Comparison of ENCODE assay signal across 27 mouse cellular contexts in genomic region chrX:161021548-161021947, GRCm38 (mm10). TPM values are rescaled to one million over a fixed set of nuclear protein-coding genes. Genes with fewer than 3 reads are reported as not detected.
DNase-seq lines count a peak whose midpoint lies in the region; ATAC-seq lines count a peak whose summit lies in the region.
"Had no signal": no experiment of that assay in that cellular context is flagged by ENCODE, and none has a peak within 500 bp of the region (broad histone marks: within the 10 kb centered on the region; RNA-seq: fewer than 3 reads in every experiment).

No protein-coding gene starts in this region.

- no peaks in the 10 kb centered on the region for H3K9me3 ChIP-seq in hindbrain, embryonic 11.5 days (ENCODE audit: control insufficient read depth, low read length)
- no peaks in the 10 kb centered on the region for H3K9me3 ChIP-seq in hindbrain, embryonic 14.5 days (ENCODE audit: control insufficient read depth, low read length)
- H3K9me3 ChIP-seq in hindbrain, embryonic 13.5 days, result no peaks in the 10 kb centered on the region
- H3K9me3 ChIP-seq in liver, embryonic 11.5 days (ENCODE audit: control insufficient read depth, low read length), result no peaks in the 10 kb centered on the region
- H3K9me3 ChIP-seq: embryonic facial prominence, embryonic 10.5 days; embryonic facial prominence, embryonic 15.5 days; forebrain, embryonic 13.5 days; limb, embryonic 13.5 days; liver, embryonic 12.5 days; midbrain, embryonic 12.5 days; stomach, embryonic 15.5 days had no signal

- no peak overlapping the region for H3K27ac ChIP-seq in hindbrain, embryonic 11.5 days (ENCODE audit: low read depth, low read length)
- H3K27ac ChIP-seq in hindbrain, embryonic 14.5 days, result no peak overlapping the region
- H3K27ac ChIP-seq in hindbrain, embryonic 13.5 days, result no peak overlapping the region
- H3K27ac ChIP-seq in liver, embryonic 11.5 days (ENCODE audit: low read depth, low read length), result no peak overlapping the region
- H3K27ac ChIP-seq: embryonic facial prominence, embryonic 10.5 days; embryonic facial prominence, embryonic 15.5 days; forebrain, embryonic 13.5 days; kidney, postnatal 0 days; limb, embryonic 13.5 days; liver, embryonic 12.5 days; midbrain, embryonic 12.5 days; stomach, embryonic 15.5 days had no signal

- H3K36me3 ChIP-seq in hindbrain, embryonic 11.5 days (ENCODE audit: control insufficient read depth, insufficient read depth, low read length), result no peaks in the 10 kb centered on the region
- H3K36me3 ChIP-seq in hindbrain, embryonic 14.5 days (replicated peaks; ENCODE audit: control insufficient read depth, insufficient read depth), result no peaks in the 10 kb centered on the region
- H3K36me3 ChIP-seq in hindbrain, embryonic 13.5 days, result no peaks in the 10 kb centered on the region
- H3K36me3 ChIP-seq in liver, embryonic 11.5 days (ENCODE audit: control insufficient read depth, insufficient read depth, low read length), result no peaks in the 10 kb centered on the region
- H3K36me3 ChIP-seq: embryonic facial prominence, embryonic 10.5 days; embryonic facial prominence, embryonic 15.5 days; limb, embryonic 13.5 days; liver, embryonic 12.5 days; midbrain, embryonic 12.5 days; stomach, embryonic 15.5 days had no signal

- H3K4me2 ChIP-seq in hindbrain, embryonic 11.5 days (replicated peaks; ENCODE audit: low read depth, low read length), result no peak overlapping the region
- no peak overlapping the region for H3K4me2 ChIP-seq in hindbrain, embryonic 14.5 days (replicated peaks)
- no peak overlapping the region for H3K4me2 ChIP-seq in hindbrain, embryonic 13.5 days
- H3K4me2 ChIP-seq in liver, embryonic 11.5 days, result no peak overlapping the region
- H3K4me2 ChIP-seq: embryonic facial prominence, embryonic 15.5 days; forebrain, embryonic 13.5 days; limb, embryonic 13.5 days; liver, embryonic 12.5 days; midbrain, embryonic 12.5 days; stomach, embryonic 15.5 days had no signal

- peak; percentile 41 for DNase-seq in adrenal gland, adult 2 months
- DNase-seq in adrenal gland, postnatal 25 days, result no peak
- peak; percentile 22 for DNase-seq in hindbrain, embryonic 11.5 days (ENCODE audit: low spot score)
- no peak for DNase-seq in hindbrain, embryonic 14.5 days (ENCODE audit: low spot score)
- no peak for DNase-seq in right cerebral cortex, adult 18-20 months
- no peak for DNase-seq in liver, embryonic 11.5 days (ENCODE audit: low spot score)
- DNase-seq: cerebellum, adult 8-10 months; cerebellum, postnatal 36 days; gastrocnemius, postnatal 10 days; kidney, adult 8-10 months; kidney, postnatal 4 days; liver, postnatal 0 days; lung, postnatal 36 days; thymus, postnatal 14 days had no signal

- no peaks in the 10 kb centered on the region for H3K4me1 ChIP-seq in hindbrain, embryonic 11.5 days (replicated peaks; ENCODE audit: control insufficient read depth, insufficient read depth, low read length)
- no peaks in the 10 kb centered on the region for H3K4me1 ChIP-seq in hindbrain, embryonic 14.5 days (replicated peaks; ENCODE audit: control insufficient read depth, insufficient read depth, low read length)
- no peaks in the 10 kb centered on the region for H3K4me1 ChIP-seq in hindbrain, embryonic 13.5 days (replicated peaks)
- no peaks in the 10 kb centered on the region for H3K4me1 ChIP-seq in liver, embryonic 11.5 days (replicated peaks; ENCODE audit: control insufficient read depth, insufficient read depth, low read length)
- H3K4me1 ChIP-seq: embryonic facial prominence, embryonic 10.5 days; embryonic facial prominence, embryonic 15.5 days; forebrain, embryonic 13.5 days; limb, embryonic 13.5 days; liver, embryonic 12.5 days; midbrain, embryonic 12.5 days; stomach, embryonic 15.5 days had no signal

- WGBS in hindbrain, embryonic 11.5 days, result 53% methylated on average over 7 of the region's 7 CpGs
- WGBS in hindbrain, embryonic 14.5 days, result 57% methylated on average over 7 of the region's 7 CpGs
- WGBS in hindbrain, embryonic 13.5 days, result 47% methylated on average over 7 of the region's 7 CpGs
- 81% methylated on average over 7 of the region's 7 CpGs for WGBS in liver, embryonic 11.5 days

- H3K9ac ChIP-seq in hindbrain, embryonic 11.5 days (ENCODE audit: low read depth, low read length), result no peak overlapping the region
- H3K9ac ChIP-seq in hindbrain, embryonic 14.5 days, result no peak overlapping the region
- H3K9ac ChIP-seq in hindbrain, embryonic 13.5 days, result no peak overlapping the region
- no peak overlapping the region for H3K9ac ChIP-seq in liver, embryonic 11.5 days (ENCODE audit: low read depth, low read length)
- H3K9ac ChIP-seq: embryonic facial prominence, embryonic 15.5 days; forebrain, embryonic 13.5 days; limb, embryonic 13.5 days; liver, embryonic 12.5 days; liver, postnatal 0 days; midbrain, embryonic 12.5 days; stomach, embryonic 15.5 days had no signal

- H3K4me3 ChIP-seq in hindbrain, embryonic 11.5 days (ENCODE audit: low read depth, low read length), result no peak overlapping the region
- no peak overlapping the region for H3K4me3 ChIP-seq in hindbrain, embryonic 14.5 days (replicated peaks; ENCODE audit: low read length)
- H3K4me3 ChIP-seq in hindbrain, embryonic 13.5 days, result no peak overlapping the region
- no peak overlapping the region for H3K4me3 ChIP-seq in liver, embryonic 11.5 days (ENCODE audit: low read depth, low read length)
- H3K4me3 ChIP-seq: embryonic facial prominence, embryonic 10.5 days; embryonic facial prominence, embryonic 15.5 days; forebrain, embryonic 13.5 days; limb, embryonic 13.5 days; liver, embryonic 12.5 days; midbrain, embryonic 12.5 days; stomach, embryonic 15.5 days had no signal

- peak; percentile 66 for ATAC-seq in hindbrain, embryonic 11.5 days (ENCODE audit: low FRiP score)
- no peak for ATAC-seq in hindbrain, embryonic 14.5 days (ENCODE audit: low FRiP score)
- ATAC-seq in hindbrain, embryonic 13.5 days (ENCODE audit: low FRiP score), result 0 out of 2 replicates have a peak, but pooled peaks have one; percentile 32
- ATAC-seq in liver, embryonic 11.5 days (replicated peaks; ENCODE audit: low FRiP score), result no peak
- ATAC-seq: activated CD4-positive, CD25-positive, alpha-beta regulatory T cell, adult 4 months; forebrain, embryonic 13.5 days; intestine, embryonic 16.5 days; liver, embryonic 12.5 days; liver, postnatal 0 days had no signal

- H3K27me3 ChIP-seq in hindbrain, embryonic 11.5 days (ENCODE audit: control insufficient read depth, insufficient read depth, low read length), result 0 out of 2 replicates have a peak, but pooled peaks cover 3% of the 10 kb centered on the region
- H3K27me3 ChIP-seq in hindbrain, embryonic 14.5 days (ENCODE audit: control insufficient read depth, insufficient read depth, low read length), result no peaks in the 10 kb centered on the region
- H3K27me3 ChIP-seq in hindbrain, embryonic 13.5 days, result 0 out of 2 replicates have a peak, but pooled peaks cover 8% of the 10 kb centered on the region
- peaks cover 4% of the 10 kb centered on the region for H3K27me3 ChIP-seq in liver, embryonic 11.5 days (replicated peaks; ENCODE audit: control insufficient read depth, insufficient read depth, low read length)
- H3K27me3 ChIP-seq: CH12.LX; embryonic facial prominence, embryonic 15.5 days; forebrain, embryonic 13.5 days; liver, embryonic 12.5 days; stomach, embryonic 15.5 days had no signal

RNA-seq across cellular contexts. Expression of gene Cdkl5, which starts 27.0 kb away (rescaled TPM):
- 10 to 100 TPM; 14.5 to 19.0 TPM for total RNA-seq in adrenal gland, adult 2 months (2021)
- 0.62 and 1.1 TPM in 2 replicates for polyA plus RNA-seq in adrenal gland, adult 2 months (2012; rRNA removed)
- 18.3 and 19.2 TPM in 2 replicates for total RNA-seq in adrenal gland, postnatal 25 days (2021)
- 3.3 and 4.8 TPM in 2 replicates for polyA plus RNA-seq in hindbrain, embryonic 11.5 days (2014; fragmentation: Nextera tagmentation; extraction: Ambion mirVana)
- polyA plus RNA-seq in hindbrain, embryonic 14.5 days (2014; fragmentation: Nextera tagmentation; extraction: Ambion mirVana), result 5.7 and 6.1 TPM in 2 replicates
- polyA plus RNA-seq in hindbrain, embryonic 13.5 days (2015; fragmentation: Nextera tagmentation; extraction: Ambion mirVana), result 3.5 TPM in 2 replicates
- polyA plus RNA-seq in liver, embryonic 11.5 days (2014; fragmentation: Nextera tagmentation; extraction: Ambion mirVana), result 0.57 and 0.95 TPM in 2 replicates
- total RNA-seq: monocyte, adult 5-6 weeks had no signal

Comparison
In these comparisons a context has a peak if more than half of its experiments do, and no peak if none do; other contexts are left out.
1. DNase-seq: peak in adrenal gland, adult 2 months (single experiment) and hindbrain, embryonic 11.5 days (single experiment); none in adrenal gland, postnatal 25 days (single experiment), hindbrain, embryonic 14.5 days (single experiment), right cerebral cortex, adult 18-20 months (single experiment) and liver, embryonic 11.5 days (single experiment).
2. ATAC-seq: peak in hindbrain, embryonic 11.5 days (single experiment) and hindbrain, embryonic 13.5 days (single experiment); none in hindbrain, embryonic 14.5 days (single experiment) and liver, embryonic 11.5 days (single experiment).